Mouse (Mus musculus): ENCODE results near the gene Gm10057.
"Not testable (repeated sequence)": the region's sequence is repeated elsewhere in the genome, so short reads cannot be mapped to it uniquely, and the experiment has no call there.

Gene Gm10057

GRCm38 (mm10) chrX:154054939-154055338 lies at the start of gene Gm10057:
TSS of gene Gm10057 (minus strand) at chrX:154055039.
- in situ Hi-C loops (cut with MboI; ENCODE audit: low pct_unique_long_range_greater_than_20kb in 1 of 2, low sequenced_read_pairs in 2 of 2, unreplicated experiment in 1 of 2): not testable (repeated sequence)

GRCm38 (mm10) chrX:154033727-154034126 lies 21.1 kb downstream of the Gm10057 start, which contains the start of gene 4921511M17Rik:
TSS of gene 4921511M17Rik (minus strand) at chrX:154033827.
- in situ Hi-C loops (cut with MboI; ENCODE audit: low pct_unique_long_range_greater_than_20kb in 1 of 2, low sequenced_read_pairs in 2 of 2, unreplicated experiment in 1 of 2): not testable (repeated sequence)

- in situ Hi-C loops (cut with MboI; ENCODE audit: low pct_unique_long_range_greater_than_20kb in 1 of 2, low sequenced_read_pairs in 2 of 2, unreplicated experiment in 1 of 2): not testable (repeated sequence)
Observed at GRCm38 (mm10) chrX:154012540-154012939, 42.3 kb downstream of the Gm10057 start, which contains the start of gene Samt1. TSS of gene Samt1 (minus strand) at chrX:154012640.
